Mouse (Mus musculus) embryonic facial prominence, embryonic 14.5 days (tissue): ENCODE data around the gene Gramd1a. TPM values are rescaled to one million over a fixed set of nuclear protein-coding genes. Genes with fewer than 3 reads are reported as not detected.
A peak's percentile ranks its signal among the peaks of the same experiment; 100 is the strongest.

Experiments
- ATAC-seq: fragments of 200-750 bp; cut with Nextera tagmentation; 2 replicates; pipeline ENCODE4 v1.8.0; 2017; ENCODE audit warnings: low read depth, moderate number of reproducible peaks, moderate TSS enrichment
- DNase-seq: peaks from one replicate; pipeline ENCODE4 v3.0.0-alpha.2; 2015; ENCODE audit warnings: low spot score
- H3K27ac ChIP-seq: fragments of 300-500 bp; sonication (generic); replicated peaks from 2 replicates; pipeline ENCODE4 v1.5.1; 2014; ENCODE audit warnings: low read depth, mild to moderate bottlenecking, low read length, moderate library complexity
- H3K27me3 ChIP-seq: fragments of 300-500 bp; sonication (generic); replicated peaks from 2 replicates; pipeline ENCODE4 v1.6.1; 2014; ENCODE audit warnings: low read length; ENCODE audit not compliant: control insufficient read depth, insufficient read depth
- H3K36me3 ChIP-seq: fragments of 300-500 bp; sonication (generic); 2 replicates; pipeline ENCODE4 v1.6.1; 2014; ENCODE audit warnings: low read length, mixed read lengths; ENCODE audit not compliant: control insufficient read depth, insufficient read depth
- H3K4me1 ChIP-seq: fragments of 300-500 bp; sonication (generic); 2 replicates; pipeline ENCODE4 v1.6.1; 2014; ENCODE audit warnings: antibody characterized with exemption, low read length; ENCODE audit not compliant: control insufficient read depth, insufficient read depth
- H3K4me2 ChIP-seq: fragments of 300-500 bp; sonication (generic); 2 replicates; pipeline ENCODE4 v1.6.1; 2014; ENCODE audit warnings: low read depth, mild to moderate bottlenecking, low read length, moderate library complexity, mixed read lengths
- H3K4me3 ChIP-seq: fragments of 300-500 bp; sonication (generic); 2 replicates; pipeline ENCODE4 v1.5.1; 2014; ENCODE audit warnings: low read depth, mild to moderate bottlenecking, low read length
- H3K9ac ChIP-seq: fragments of 300-500 bp; sonication (generic); 2 replicates; pipeline ENCODE4 v1.6.1; 2014; ENCODE audit warnings: low read depth, mild to moderate bottlenecking, low read length, moderate library complexity, mixed read lengths
- H3K9me3 ChIP-seq: fragments of 300-500 bp; sonication (generic); 2 replicates; pipeline ENCODE4 v1.6.1; 2016; ENCODE audit warnings: low read length; ENCODE audit not compliant: control insufficient read depth
- WGBS: fragments of 180-500 bp; shearing (Covaris S2); extraction: QIAGEN DNeasy Blood & Tissue Kit; methylation state at CpG from one replicate; pipeline ENCODE4 v1.1.7; 2014; 5-methylcytosine and 5-hydroxymethylcytosine counted together
- polyA plus RNA-seq: library from polyadenylated mRNA; unstranded; fragments of >200 nt; fragmentation: Nextera tagmentation; extraction: Ambion mirVana; gene quantifications from 2 replicates; pipeline ENCODE4 v1.2.1, GENCODE M21; 2014

Gramd1a gene
- polyA plus RNA-seq, 1 experiment from 2014 or later = 65.4 TPM

DNA sequence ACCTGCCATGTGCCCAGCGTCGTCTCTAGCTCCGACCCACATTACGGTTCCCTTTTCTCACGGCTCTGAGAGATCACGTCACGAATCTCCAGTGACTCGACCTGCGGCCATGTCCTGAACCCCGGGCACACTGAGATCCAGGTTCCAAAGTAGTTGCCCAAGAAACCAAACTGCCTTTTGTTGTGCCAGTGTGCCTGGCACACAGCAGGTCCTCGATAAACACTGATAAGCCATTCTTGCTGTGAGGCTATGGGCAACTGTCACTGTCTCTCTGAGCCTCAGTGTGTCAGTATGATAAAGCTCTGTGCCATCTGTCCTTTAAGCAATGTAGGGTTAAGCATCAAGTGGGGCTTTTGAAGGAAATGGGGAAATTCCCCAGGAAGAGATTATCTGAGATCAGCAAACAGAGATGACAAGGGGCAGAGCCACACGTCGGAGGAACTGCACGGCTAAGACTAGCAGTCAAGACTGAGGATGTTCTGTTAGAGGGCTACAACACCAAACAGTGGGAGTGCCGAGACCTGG lies 44.8 kb downstream of the Gramd1a start:
- Histone ChIP-seq H3K27ac (no peak overlapping the region), H3K4me3 (no peak overlapping the region), H3K4me1 (0 out of 2 replicates have a peak, but pooled peaks cover 4% of the 10 kb centered on the region), H3K9ac (no peak overlapping the region), H3K27me3 (no peaks in the 10 kb centered on the region), H3K4me2 (no peak overlapping the region), H3K36me3 (no peaks in the 10 kb centered on the region), H3K9me3 (no peaks in the 10 kb centered on the region)
- ATAC-seq (no peak), DNase-seq (no peak)
- WGBS = 79% methylated on average over 15 of the region's 15 CpGs

- Histone ChIP-seq H3K36me3 (no peaks in the 10 kb centered on the region), H3K27me3 (no peaks in the 10 kb centered on the region), H3K9ac (no peak overlapping the region), H3K9me3 (no peaks in the 10 kb centered on the region), H3K4me2 (no peak overlapping the region), H3K27ac (no peak overlapping the region), H3K4me1 (no peaks in the 10 kb centered on the region), H3K4me3 (no peak overlapping the region)
- no peak for DNase-seq
- 79% methylated on average over 5 of the region's 5 CpGs for WGBS
- no peak for ATAC-seq
Observed at GRCm38 (mm10) chr7:31109796-31110195, 45.9 kb downstream of the Gramd1a start.

GRCm38 (mm10) chr7:31109091-31109490 lies 46.6 kb downstream of the Gramd1a start:
- Histone ChIP-seq H3K4me1 (no peaks in the 10 kb centered on the region), H3K9ac (no peak overlapping the region), H3K27me3 (no peaks in the 10 kb centered on the region), H3K9me3 (no peaks in the 10 kb centered on the region), H3K4me2 (no peak overlapping the region), H3K36me3 (no peaks in the 10 kb centered on the region), H3K27ac (no peak overlapping the region), H3K4me3 (no peak overlapping the region)
- DNase-seq (no peak), ATAC-seq (0 out of 2 replicates have a peak, but pooled peaks have one; percentile 19)
- 50% methylated on average over 5 of the region's 7 CpGs for WGBS

GRCm38 (mm10) chr7:31107781-31108180 lies 47.9 kb downstream of the Gramd1a start:
- ATAC-seq = no peak
- Histone ChIP-seq H3K27ac (no peak overlapping the region), H3K4me3 (no peak overlapping the region), H3K9me3 (no peaks in the 10 kb centered on the region), H3K4me2 (no peak overlapping the region), H3K4me1 (no peaks in the 10 kb centered on the region), H3K36me3 (no peaks in the 10 kb centered on the region), H3K27me3 (no peaks in the 10 kb centered on the region), H3K9ac (no peak overlapping the region)
- WGBS = 86% methylated on average over 11 of the region's 11 CpGs
- no peak for DNase-seq

- H3K27ac ChIP-seq = no peak overlapping the region
- no peak overlapping the region for H3K4me3 ChIP-seq
- no peaks in the 10 kb centered on the region for H3K27me3 ChIP-seq
- ATAC-seq (no peak), DNase-seq (no peak)
- no peaks in the 10 kb centered on the region for H3K4me1 ChIP-seq
- no peak overlapping the region for H3K4me2 ChIP-seq
- H3K9me3 ChIP-seq = no peaks in the 10 kb centered on the region
- 39% methylated on average over 3 of the region's 3 CpGs for WGBS
- H3K9ac ChIP-seq = no peak overlapping the region
- no peaks in the 10 kb centered on the region for H3K36me3 ChIP-seq
Observed at GRCm38 (mm10) chr7:31106166-31106565, 49.5 kb downstream of the Gramd1a start.

GRCm38 (mm10) chr7:31105061-31105768 lies 50.5 kb downstream of the Gramd1a start:
- Histone ChIP-seq H3K9me3 (no peaks in the 10 kb centered on the region), H3K4me2 (no peak overlapping the region), H3K9ac (no peak overlapping the region), H3K4me1 (no peaks in the 10 kb centered on the region), H3K27ac (no peak overlapping the region), H3K27me3 (no peaks in the 10 kb centered on the region), H3K4me3 (no peak overlapping the region), H3K36me3 (no peaks in the 10 kb centered on the region)
- DNase-seq = no peak
- no peak for ATAC-seq
- WGBS = 57% methylated on average over 15 of the region's 15 CpGs

- H3K9ac ChIP-seq = no peak overlapping the region
- no peak for ATAC-seq
- WGBS = 79% methylated on average over 14 of the region's 14 CpGs
Observed at GRCm38 (mm10) chr7:31100786-31101185, 54.9 kb downstream of the Gramd1a start.

DNA sequence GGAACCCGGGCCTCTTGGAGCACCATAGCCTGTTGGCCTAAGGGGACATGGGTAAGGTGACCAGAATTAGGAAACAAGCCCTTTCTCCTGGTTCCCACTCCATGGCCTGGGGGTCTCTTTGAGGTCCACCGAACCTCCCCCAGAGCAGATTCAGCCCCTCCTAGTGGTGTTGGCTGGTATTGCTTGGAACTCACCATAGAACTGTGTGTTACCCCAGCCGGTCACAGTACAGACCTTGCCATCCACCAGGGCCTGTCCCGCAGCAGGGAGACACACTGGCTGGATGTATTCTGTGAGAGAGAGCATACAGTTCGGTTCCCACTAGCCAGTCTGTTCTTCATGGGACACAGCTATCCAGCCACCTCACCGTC lies 56.1 kb downstream of the Gramd1a start:
- ATAC-seq = no peak
- no peak overlapping the region for H3K4me2 ChIP-seq
- H3K27me3 ChIP-seq = no peaks in the 10 kb centered on the region
- H3K4me3 ChIP-seq = no peak overlapping the region
- no peak for DNase-seq
- no peak overlapping the region for H3K27ac ChIP-seq
- H3K9ac ChIP-seq = no peak overlapping the region
- H3K36me3 ChIP-seq = no peaks in the 10 kb centered on the region
- whole genome bisulfite sequencing = 83% methylated on average over 6 of the region's 6 CpGs
- H3K4me1 ChIP-seq = no peaks in the 10 kb centered on the region
- H3K9me3 ChIP-seq = no peaks in the 10 kb centered on the region

More at GRCm38 (mm10) chr7:31100786-31101185, 54.9 kb downstream of the Gramd1a start:
- DNase-seq = no peak
- H3K9me3 ChIP-seq = no peaks in the 10 kb centered on the region
- H3K4me2 ChIP-seq = no peak overlapping the region
- H3K36me3 ChIP-seq = no peaks in the 10 kb centered on the region
- H3K27me3 ChIP-seq = no peaks in the 10 kb centered on the region
- H3K27ac ChIP-seq = no peak overlapping the region
- no peaks in the 10 kb centered on the region for H3K4me1 ChIP-seq
- H3K4me3 ChIP-seq = no peak overlapping the region
